Mouse (Mus musculus): ENCODE measurements around the gene Cdsn.

Cdsn gene

DNA sequence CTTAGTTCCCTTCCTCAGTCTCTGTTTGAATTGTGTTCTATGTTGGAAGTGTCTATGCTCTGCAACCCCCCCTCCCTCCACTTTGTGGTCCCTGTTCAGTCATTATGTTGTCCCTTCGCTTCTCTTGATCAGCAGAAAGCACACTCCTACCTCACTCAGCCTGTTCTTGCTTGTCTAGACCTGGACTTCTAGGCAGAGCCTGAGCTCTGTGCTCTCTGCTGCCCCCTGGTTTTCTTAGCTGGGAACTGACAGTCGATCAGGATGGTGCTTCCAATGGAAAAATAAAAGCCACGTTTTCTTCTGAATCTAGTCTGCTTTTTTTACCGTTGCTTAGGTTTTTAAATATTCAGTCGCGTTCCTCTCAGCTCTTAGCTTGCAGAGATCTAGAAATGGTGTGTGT lies 17.6 kb upstream of the Cdsn start:
- peak; percentile 85 for DNase-seq (ENCODE audit: low read depth, low spot score)

DNA sequence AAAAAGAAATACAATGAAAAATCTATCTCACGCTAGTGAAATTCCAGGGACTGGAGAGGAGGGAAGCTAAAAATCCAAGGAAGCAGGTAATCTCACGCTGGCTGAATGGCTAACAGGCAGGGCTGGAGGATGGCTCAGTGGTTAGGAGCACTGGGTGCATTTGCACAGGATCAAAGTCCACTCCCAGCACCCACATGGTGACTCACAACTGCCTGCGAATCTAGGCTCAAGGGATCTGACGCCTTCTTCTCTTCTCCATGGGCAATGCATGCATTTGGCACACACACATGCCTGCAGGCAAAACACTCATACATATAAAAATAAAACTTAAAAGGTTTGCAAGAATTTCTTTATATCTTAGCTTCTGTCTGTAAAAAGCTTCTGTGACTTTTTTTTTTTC lies 14.5 kb upstream of the Cdsn start:
- DNase-seq (ENCODE audit: low read depth, low spot score), result no peak

DNA sequence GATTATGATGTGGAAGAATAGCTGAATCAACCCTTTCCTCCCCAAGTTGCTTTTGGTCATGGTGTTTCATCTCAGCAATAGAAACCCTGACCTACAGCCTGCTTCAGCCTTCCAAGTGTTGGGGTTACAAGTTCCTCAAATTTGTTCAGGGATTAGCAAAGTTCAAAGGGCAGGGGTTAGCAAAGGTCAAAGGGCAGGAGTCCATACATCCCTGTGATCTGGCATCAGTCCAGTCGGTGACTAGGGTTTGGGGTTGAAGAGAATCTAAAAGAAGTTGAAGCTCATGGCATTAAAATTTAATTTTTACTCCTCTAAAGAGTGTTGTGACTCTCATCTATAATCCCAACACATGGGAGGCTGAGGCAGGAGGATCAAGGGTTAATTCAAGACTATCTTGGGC lies 13.5 kb upstream of the Cdsn start:
- no peak for DNase-seq (ENCODE audit: low read depth, low spot score)

DNA sequence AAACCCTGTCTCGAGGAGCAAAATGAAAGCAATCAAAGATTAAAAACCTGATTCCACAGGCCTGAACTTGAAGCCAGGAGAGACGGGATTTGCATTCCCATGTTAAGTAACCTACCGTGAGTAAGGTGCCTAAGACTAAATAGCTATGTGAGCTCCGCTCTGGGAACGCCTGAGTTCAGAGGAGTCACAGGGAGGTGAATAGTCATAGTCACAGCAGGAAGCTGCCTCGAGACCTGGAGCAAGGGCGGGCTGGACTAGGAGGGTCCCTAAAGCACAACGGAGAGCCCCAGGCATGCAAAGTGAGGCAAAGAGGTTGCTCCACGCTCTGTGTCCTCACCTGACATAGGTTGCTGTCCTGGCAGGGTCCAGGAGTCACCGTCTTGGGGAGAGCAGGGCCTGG lies 12.4 kb upstream of the Cdsn start:
- DNase-seq (ENCODE audit: low read depth, low spot score), result no peak

DNA sequence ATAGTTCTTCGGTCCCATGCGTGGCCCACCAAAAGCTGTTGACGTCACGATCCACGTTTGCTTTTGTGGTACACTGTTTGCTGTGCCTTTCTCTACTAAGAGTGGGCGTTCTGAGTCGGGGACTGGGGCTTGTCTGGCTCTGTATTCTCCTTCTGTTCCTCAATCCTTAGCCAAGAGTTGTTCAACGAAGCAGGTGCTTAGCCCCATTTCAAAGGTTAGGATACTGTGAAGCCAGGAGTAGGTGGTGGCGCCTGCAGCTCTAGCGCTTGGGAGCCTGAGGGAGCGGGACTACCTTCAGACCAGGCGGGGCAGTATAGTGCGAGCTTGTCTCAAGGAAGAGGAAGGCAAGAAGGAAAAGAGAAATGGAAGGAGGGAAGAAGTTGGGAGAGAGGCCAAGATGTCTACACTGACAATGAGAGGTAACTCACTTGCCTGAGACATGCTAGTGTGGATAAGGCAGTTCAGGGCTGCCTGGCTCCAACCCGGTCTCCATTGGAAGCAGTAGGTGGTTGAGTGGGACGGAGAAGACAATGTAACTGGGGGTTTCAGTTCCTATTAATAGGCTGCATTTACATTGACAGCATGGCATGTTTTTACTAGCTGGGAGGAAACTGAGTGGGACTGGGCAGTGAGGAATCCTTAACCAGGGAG lies 9.0 kb upstream of the Cdsn start:
- DNase-seq (ENCODE audit: low read depth, low spot score), result no peak

DNA sequence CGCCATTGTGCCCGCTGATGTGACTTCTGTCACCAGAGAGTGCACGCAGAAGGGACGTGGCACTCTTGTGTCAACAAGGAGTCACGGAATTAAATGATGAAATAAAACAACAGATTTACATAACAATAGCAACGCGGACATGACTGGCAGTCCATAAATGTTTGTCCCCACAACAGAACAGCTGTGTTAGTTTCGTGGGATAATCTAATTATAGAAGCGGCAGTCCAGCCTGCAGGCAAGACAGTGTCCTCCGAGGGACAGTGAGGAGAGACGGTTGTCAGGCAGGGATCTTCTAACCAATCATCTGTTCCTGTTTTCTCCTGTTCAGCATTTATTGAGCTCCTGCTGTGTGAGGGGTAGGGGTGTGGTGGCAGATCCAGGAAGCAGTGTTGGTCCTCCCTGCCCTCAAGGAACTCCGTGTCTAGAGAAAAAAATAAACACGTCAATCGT lies 8.5 kb upstream of the Cdsn start:
- no peak for DNase-seq (ENCODE audit: low read depth, low spot score)

DNA sequence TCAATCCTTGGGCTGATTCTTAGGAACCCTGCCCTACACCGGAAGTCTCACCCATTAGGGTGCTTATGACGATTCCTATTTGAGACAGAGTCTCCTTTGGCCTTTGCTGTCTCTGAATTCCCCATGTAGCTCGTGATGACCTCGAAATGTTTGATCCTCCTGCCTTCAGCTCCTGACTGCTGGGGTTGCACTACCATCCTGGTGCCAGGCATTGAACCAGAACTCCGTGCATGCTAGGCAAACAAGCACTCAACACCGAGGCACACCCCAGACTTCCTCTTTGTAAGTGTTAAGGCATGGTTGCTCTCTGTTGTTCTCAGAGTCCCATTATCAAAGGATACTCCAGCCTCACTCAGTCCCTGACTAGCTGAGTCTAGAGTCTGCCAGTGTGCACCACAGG lies 7.9 kb upstream of the Cdsn start:
- no peak for DNase-seq (ENCODE audit: low read depth, low spot score)

DNA sequence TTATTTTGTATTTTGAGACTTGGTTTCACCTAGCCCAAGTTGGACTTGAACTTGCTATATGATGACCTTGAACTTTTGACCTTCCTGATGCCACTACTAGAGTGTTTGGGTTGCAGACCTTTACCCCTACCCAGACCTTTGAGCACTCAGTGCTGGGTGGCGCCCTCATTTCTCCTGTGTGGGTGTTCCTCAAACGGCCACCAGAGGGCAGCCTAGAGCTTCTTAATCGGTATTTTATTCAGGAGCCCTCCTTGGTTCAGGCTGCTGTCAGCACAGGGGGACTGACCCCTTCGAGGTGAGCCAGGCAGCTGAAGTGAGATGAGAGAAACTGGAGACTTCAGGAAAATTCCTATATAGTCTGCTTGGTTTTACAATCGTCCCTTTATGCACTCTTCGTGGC lies 7.2 kb upstream of the Cdsn start:
- DNase-seq (ENCODE audit: low read depth, low spot score), result peak; percentile 67

DNA sequence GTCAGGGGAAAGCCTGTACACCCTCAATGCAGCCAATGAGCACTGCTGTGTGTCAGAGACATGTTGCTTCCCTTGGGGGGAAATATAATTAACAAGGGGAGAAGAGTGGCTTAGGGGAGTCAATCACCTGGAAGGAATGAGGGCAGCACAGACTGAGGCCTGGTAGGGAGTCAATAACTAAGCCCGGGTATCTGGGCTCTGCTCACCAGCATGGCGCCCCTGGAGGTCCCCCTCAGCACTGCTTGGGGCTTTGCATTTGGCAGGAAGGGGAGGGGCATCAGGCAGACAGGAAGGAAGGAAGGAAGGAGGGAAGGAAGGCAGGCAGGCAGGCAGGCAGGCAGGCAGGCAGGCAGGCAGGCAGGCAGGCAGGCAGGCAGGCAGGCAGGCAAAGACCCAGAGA lies 4.5 kb upstream of the Cdsn start:
- DNase-seq (ENCODE audit: low read depth, low spot score), result no peak

DNA sequence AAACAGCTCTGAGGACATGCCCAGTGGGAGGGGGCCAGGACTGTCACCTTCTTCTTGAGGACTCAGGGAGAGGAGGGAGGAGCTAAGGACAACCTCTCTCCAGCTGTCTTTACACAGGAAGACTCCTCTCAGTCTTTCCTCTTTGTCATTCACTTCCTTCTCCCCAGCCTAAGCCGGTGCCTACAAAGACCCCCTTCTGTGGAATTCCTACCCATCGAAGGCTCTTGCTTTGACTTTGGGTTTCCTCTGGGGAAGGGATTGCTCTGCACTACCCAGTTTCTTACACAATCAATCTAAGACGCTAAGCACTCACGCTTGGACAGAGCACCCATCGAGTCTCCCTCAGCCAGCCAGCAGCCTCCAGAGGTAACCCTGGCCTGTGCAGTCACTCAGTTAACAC lies 3.3 kb upstream of the Cdsn start:
- no peak for DNase-seq (ENCODE audit: low read depth, low spot score)

DNA sequence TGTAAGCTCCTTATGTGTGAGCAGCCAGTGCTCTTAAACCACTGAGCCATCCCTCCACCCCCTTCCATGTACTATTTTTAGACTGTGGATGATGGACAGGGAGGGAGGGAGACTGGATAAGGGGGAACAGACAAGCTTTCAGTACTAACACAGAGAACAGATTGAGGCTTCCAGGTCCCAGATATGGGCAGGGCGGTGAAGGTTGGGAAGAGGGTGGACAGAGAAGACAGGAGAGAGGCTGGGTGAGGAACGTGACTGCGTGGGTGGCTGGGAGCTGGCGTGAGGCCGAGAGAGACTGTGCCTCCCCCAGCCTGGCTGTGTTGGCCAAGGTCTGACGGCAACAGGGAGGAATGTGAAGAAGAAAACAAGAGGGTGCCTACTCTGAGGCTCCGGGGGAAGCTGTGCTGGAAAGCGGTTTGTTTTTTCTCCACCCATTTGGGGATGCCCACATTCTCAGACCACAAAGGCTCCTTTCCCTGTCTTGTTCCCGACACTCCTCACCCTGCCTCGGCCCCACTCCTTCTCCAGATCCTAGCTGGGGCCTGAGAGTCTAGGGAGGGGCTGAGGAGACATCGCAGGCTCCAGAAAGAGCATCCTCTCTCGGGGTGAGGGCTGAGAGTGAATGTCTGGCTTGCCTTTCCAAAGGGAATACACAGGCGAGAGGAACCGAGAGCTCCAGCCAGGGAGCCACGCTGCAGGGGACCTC lies 2.3 kb upstream of the Cdsn start:
- no peak for DNase-seq (ENCODE audit: low read depth, low spot score)

DNA sequence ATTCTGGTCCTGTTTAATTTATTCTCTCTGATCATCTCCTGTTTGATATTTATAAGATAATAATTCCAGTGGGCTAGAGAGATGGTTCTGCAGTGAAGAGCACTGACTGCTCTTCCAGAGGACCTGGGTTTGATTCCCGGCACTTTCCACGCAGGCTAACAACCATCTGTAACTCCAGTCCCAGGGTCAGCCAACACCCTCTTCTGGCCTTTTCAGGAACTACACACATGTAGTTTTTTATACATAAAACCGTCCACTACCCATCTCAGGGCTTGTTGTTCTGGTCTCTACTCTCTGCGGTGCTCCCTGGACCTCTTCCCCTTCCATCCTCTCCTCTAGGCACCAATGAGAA lies 1.8 kb upstream of the Cdsn start:
- DNase-seq (ENCODE audit: low read depth, low spot score), result no peak

DNA sequence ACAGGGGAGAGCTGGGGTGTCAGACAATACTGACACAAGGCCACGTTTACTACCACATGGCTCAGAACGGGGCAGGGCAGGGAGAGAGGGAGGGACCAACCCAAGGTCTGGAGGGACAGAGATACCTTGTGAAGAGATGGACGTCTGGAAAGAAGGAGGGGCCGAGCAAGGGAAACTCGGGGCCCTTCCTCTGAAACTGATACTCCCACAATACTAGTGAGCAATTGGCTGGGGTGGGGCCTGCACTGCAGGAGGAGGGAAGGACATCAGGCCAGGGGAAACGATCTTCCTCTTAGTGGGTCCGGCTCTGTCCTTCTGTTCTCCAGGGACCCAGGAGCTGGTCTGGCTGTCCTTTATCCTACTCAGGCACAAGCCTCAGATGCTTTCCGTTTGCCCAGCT lies 1.1 kb upstream of the Cdsn start:
- DNase-seq (ENCODE audit: low read depth, low spot score), result no peak

DNA sequence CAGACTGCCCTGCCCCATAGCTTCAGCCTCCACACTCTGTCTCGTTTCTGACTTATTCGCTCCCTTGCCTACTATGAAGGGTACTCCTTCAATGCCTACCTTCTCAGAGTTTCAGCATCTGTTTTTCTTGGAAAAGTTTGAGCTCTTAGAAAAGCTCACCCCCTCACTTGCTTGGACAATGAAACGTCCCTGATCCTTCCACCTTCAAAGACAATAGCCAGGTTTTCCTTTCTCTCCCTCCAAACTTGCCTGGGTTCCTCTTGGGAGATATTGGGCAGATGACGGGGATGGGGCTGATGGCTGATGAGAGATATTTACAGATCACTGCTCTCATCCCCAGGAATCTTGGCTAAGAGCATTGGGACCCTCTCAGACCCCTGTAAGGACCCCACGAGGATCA lies 2.4 kb downstream of the Cdsn start:
- no peak for DNase-seq (ENCODE audit: low read depth, low spot score)

DNA sequence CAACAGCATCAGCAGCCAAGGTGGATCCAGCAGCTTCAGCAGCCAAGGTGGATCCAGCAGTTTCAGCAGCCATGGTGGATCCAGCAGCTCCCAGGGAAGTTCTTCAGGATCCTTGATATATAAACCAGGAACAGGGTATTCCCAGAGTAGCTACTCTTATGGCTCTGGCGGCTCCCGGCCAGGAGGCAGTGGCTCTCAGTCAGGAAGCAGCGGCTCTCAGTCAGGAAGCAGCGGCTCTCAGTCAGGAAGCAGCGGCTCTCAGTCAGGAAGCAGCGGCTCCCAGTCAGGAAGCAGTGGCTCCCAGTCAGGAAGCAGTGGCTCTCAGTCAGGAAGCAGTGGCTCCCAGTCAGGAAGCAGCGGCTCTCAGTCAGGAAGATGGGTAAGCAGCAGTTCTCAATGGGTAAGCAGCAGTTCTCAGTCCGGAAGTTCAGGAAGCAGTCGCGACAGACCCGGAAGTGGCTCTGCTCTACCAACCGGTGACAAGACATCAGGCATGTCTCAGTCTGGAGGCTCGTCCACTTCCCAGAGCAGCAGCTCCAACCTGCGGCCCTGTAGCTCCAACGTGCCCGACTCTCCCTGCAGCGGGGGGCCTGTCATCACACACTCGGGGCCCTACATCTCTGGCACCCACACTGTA lies 3.0 kb downstream of the Cdsn start:
- DNase-seq (ENCODE audit: low read depth, low spot score), result no peak

DNA sequence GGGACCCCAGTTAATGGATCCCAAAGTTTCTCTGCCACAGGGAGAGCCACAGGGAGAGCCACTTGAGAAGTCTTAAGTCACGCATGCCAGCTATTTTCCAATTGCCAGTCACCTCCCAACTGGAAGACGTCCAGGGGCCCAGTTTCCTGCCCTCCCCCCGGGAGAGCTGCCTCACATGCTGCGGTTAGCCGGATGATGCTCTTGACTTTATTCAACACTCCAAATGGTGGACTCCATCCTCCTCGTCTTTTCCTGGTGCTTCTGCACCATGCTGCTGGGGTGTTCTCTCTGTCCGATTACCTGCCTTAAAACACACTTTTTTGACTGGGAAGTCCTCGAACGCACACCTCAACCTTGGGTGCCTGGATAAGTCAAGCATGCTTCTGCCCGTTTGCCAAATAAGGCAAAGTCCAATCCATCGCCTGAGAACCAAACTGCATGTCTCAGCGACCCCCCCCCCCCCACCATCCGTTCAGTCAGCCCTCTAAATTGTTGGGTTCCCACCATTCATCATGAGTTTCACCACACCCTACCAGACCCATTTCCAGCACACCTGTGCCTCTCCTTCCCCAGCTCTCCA lies 4.3 kb downstream of the Cdsn start:
- DNase-seq (ENCODE audit: low read depth, low spot score), result no peak

DNA sequence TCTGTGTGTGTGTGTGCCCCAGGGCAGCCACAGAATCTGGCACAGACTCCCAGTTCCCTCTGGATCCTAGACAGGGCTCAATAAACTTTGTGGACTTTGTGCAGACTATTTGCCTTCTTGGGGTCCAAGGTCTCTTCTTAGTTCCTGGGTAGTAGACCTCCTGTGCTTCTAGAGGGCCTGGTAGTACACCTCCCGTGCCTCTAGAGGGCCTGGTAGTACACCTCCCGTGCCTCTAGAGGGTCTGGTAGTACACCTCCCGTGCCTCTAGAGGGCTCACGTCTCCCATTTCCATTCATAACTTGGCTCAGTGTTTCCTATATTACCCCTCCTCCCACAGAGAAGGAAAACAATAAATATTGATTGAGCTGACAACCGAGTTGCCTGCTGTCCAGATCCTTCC lies 4.9 kb downstream of the Cdsn start:
- peak; percentile 71 for DNase-seq (ENCODE audit: low read depth, low spot score)

DNA sequence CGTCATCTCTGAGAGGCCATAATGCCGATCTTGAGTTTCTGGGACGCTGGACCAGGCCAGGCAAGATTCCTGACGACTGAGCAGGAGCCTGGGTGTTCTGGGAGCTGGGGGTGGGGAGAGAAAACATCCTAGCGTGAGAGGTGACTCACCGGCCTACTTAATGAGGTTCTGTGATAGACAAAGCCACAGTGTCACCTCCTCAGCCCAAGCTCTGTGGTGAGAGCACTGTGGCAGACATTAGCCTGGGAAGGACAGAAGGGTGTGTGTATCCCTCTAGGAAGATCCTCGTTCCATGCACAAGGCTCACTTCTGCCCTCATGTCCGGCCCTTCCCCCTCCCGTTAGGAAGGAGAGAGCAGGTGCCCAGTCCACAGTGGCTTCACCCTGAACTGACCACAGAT lies 5.4 kb downstream of the Cdsn start:
- DNase-seq (ENCODE audit: low read depth, low spot score), result no peak

DNA sequence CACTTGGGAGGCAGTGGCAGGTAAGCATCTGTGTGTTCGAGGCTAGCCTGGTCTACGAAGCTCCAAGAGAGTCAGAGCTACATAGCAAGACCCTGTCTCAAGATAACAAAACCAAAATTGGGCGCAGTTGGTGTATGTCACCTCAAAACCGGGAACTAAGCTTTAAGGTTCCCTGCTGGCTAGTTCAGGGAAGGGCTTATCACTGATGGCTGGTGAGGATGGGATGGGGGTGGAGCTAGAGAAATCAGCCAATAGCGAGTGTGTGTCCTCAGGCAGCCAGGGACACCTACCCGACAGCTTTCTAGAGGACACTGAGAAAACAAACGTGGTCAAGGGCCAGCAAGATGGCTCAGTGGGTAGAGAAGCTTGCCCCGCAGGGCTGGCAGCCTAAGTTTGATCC lies 6.3 kb downstream of the Cdsn start:
- no peak for DNase-seq (ENCODE audit: low read depth, low spot score)

DNA sequence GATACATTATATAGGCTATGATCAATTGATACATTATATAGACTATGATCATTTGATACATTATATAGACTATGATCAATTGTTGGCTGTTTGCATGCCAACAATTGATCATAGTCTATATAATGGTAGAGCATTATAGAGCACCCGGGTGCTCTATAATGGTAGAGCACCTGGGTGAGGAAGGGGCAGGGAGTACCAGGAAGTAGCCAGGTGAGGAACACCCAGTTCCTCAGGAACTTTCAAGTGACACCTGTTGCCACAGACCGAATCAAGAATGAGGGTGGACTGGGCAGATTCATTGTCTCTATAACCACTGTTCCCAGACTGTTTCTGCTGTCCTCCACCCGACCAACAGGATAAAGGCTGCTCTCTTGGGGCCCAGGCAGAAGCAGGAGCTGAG lies 15.2 kb downstream of the Cdsn start, which contains the start of gene 2300002M23Rik:
Gene 2300002M23Rik, plus strand, starts transcription at position 301 of the 400 bp plus-strand sequence.
- no peak for DNase-seq (ENCODE audit: low read depth, low spot score)

DNA sequence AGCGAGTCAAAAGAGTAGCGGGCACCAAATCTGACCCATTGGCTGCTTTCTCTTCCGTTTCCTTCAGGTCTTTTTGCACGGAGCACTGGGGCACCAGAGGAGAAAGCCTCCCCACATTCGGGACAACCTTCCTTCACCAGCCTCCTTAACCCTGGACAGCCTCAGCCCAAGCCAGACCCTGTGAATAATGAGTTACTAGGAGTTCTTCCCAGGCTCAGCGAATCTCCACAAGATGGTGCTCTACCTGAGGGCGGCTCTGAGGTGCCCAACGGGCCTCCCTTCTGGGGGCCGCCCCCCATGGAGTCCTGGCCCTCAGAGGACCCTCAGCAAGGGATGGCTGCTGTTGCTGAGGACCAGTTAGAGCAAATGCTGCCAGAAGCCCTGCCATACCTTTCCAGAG lies 15.8 kb downstream of the Cdsn start:
- no peak for DNase-seq (ENCODE audit: low read depth, low spot score)

DNA sequence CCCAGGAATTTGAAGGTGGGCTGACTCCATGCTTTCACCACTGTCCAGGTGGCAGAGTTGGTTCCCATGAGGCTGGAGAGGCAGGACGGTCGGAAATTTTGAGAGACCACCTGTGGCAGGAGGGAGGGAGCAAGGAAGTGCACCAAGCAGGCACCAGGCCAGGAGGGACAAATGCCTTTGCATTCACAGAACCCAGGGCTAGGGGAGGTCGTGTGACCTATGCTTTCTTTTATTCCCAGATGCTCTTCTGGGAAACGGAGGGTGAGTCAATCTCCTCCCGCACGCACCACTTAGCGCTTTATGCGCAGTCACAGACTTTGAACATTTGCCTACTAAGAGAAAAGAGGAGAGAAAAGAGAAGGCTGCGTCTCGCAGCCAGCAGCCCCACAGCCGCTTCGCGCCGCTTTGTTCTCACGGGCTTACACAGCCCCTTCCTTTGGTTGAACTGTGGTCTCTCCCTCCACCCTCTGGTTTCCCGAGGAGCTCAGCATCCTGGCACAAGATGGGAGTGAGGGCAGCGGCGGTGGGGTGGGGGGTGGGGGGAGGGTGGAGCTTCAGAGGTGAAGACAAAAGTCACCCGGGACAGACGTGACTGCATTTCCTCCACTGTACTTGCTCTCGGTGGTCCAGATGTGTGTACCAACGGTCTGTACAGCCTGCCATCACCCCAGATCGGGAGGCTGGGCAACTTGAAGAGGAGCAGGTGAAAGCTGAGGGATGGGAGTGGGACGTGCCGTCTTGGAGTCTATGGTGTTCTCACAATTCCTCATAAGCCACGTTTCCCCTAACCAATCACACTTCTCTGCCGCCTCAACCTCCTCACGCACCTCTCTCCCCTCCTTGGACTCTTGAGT lies 17.4 kb downstream of the Cdsn start:
- no peak for DNase-seq (ENCODE audit: low read depth, low spot score)
